Mouse (Mus musculus): ENCODE measurements around the gene Atxn1. TPM values are rescaled to one million over a fixed set of nuclear protein-coding genes. Genes with fewer than 3 reads are reported as not detected.

The Atxn1 gene
- polyA plus RNA-seq, 1 experiment from 2014 or later, result 6.3 TPM

DNA sequence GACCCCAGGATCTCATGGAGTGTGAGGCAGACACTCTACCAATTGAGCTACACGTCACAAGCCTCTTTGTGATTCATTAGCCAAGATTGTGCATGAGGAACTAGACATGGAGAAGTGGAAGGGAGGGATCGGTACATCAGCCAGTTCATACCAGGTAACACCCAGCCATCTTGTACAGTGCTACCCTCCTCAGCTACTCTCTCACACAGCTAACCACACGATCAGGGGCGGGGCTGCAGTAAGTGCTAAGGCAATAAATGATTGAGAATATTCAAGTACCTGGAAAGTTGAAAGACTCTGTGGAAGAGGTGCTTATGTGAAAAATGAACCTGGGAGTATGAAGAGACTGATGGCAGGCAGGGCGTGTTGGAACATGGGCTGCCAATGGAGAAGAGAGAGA lies 306.5 kb downstream of the Atxn1 start:
- Histone ChIP-seq H3K36me3 (no peaks in the 10 kb centered on the region), H3K27me3 (no peaks in the 10 kb centered on the region), H3K9me3 (replicated peaks) (no peaks in the 10 kb centered on the region), H3K4me3 (replicated peaks) (no peak overlapping the region), H3K4me2 (no peak overlapping the region), H3K9ac (no peak overlapping the region), H3K4me1 (no peaks in the 10 kb centered on the region), H3K27ac (no peak overlapping the region)
- ATAC-seq (replicated peaks; ENCODE audit: low FRiP score), result no peak
- 90% methylated on average over 5 of the region's 5 CpGs for WGBS

- no peak overlapping the region for H3K4me2 ChIP-seq
- H3K27ac ChIP-seq, result no peak overlapping the region
- H3K36me3 ChIP-seq, result no peaks in the 10 kb centered on the region
- H3K9ac ChIP-seq, result no peak overlapping the region
- no peaks in the 10 kb centered on the region for H3K27me3 ChIP-seq
- WGBS, result 96% methylated on average over 1 of the region's 1 CpGs
- no peaks in the 10 kb centered on the region for H3K9me3 ChIP-seq (replicated peaks)
- H3K4me3 ChIP-seq (replicated peaks), result no peak overlapping the region
- no peak for ATAC-seq (replicated peaks; ENCODE audit: low FRiP score)
- no peaks in the 10 kb centered on the region for H3K4me1 ChIP-seq
Measured at GRCm38 (mm10) chr13:45657176-45657575, 307.6 kb downstream of the Atxn1 start.

DNA sequence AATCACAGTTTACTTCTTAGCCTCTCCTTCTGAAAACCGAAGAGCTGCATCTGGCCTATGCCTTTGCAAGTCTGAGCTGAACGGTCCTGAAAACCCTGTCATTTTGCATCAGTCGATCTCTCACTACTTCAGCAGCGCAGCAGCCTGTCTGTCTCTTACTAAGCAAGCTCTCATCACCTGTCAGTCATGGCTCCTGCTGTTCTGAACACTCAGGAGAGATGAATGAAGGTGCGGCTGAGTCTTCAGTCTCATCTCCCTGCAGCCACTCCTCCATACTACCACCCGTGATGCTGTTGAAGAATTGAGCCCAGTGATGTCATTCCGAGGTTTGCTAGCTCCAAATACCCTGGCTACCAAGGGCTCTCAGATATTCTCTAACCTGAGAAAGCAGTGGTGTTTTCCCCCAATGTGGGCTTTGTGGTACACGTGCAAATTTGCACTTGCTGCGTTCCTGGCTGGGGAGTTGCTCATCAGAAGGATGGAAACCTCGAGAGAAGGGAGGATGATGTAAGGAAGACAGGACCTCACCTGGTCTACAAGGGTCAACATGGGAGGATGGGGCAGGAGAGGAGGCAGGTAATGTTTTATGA lies 313.1 kb downstream of the Atxn1 start:
- 79% methylated on average over 10 of the region's 10 CpGs for WGBS
- Histone ChIP-seq H3K9ac (no peak overlapping the region), H3K27me3 (no peaks in the 10 kb centered on the region), H3K4me3 (replicated peaks) (no peak overlapping the region), H3K36me3 (0 out of 2 replicates have a peak, but pooled peaks cover 4% of the 10 kb centered on the region), H3K27ac (no peak overlapping the region), H3K4me2 (no peak overlapping the region), H3K4me1 (no peaks in the 10 kb centered on the region), H3K9me3 (replicated peaks) (no peaks in the 10 kb centered on the region)
- ATAC-seq (replicated peaks; ENCODE audit: low FRiP score), result no peak

- ATAC-seq (replicated peaks; ENCODE audit: low FRiP score), result no peak
- no peaks in the 10 kb centered on the region for H3K4me1 ChIP-seq
- H3K9me3 ChIP-seq (replicated peaks), result no peaks in the 10 kb centered on the region
- 59% methylated on average over 4 of the region's 4 CpGs for WGBS
- no peak overlapping the region for H3K27ac ChIP-seq
- no peak overlapping the region for H3K9ac ChIP-seq
- H3K4me3 ChIP-seq (replicated peaks), result no peak overlapping the region
- no peaks in the 10 kb centered on the region for H3K27me3 ChIP-seq
- H3K4me2 ChIP-seq, result no peak overlapping the region
- 0 out of 2 replicates have a peak, but pooled peaks cover 4% of the 10 kb centered on the region for H3K36me3 ChIP-seq
Measured at GRCm38 (mm10) chr13:45649197-45649812, 315.5 kb downstream of the Atxn1 start.

GRCm38 (mm10) chr13:45643780-45644395 lies 320.9 kb downstream of the Atxn1 start:
- H3K36me3 ChIP-seq, result 0 out of 2 replicates have a peak, but pooled peaks cover 4% of the 10 kb centered on the region
- no peak overlapping the region for H3K4me2 ChIP-seq
- H3K9ac ChIP-seq, result no peak overlapping the region
- 59% methylated on average over 6 of the region's 6 CpGs for WGBS
- H3K27ac ChIP-seq, result no peak overlapping the region
- H3K4me1 ChIP-seq, result 0 out of 2 replicates have a peak, but pooled peaks cover 3% of the 10 kb centered on the region
- ATAC-seq (replicated peaks; ENCODE audit: low FRiP score), result no peak
- H3K27me3 ChIP-seq, result no peaks in the 10 kb centered on the region
- H3K4me3 ChIP-seq (replicated peaks), result no peak overlapping the region
- H3K9me3 ChIP-seq (replicated peaks), result no peaks in the 10 kb centered on the region

DNA sequence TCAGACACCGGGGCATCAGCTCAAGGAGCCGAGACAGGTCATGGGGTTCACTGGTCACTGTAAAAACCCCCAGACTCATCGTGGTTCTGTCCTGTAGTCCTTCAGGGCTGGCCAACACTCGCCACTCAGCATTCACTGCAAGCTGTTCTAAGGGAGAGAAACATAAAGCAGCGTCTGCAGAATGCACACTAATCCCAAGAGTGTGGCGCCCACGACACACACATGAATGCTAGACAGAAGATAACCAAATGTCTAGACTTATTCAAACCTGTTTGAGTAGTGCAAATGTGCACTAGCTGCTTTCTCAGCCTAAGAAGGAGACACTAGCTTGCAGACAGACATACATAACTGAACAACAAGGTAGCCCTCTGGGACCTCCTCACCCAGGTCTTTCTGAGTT lies 321.9 kb downstream of the Atxn1 start:
- no peak overlapping the region for H3K27ac ChIP-seq
- whole genome bisulfite sequencing, result 78% methylated on average over 7 of the region's 7 CpGs
- no peak for ATAC-seq (replicated peaks; ENCODE audit: low FRiP score)
- no peaks in the 10 kb centered on the region for H3K27me3 ChIP-seq
- no peak overlapping the region for H3K9ac ChIP-seq
- H3K9me3 ChIP-seq (replicated peaks), result no peaks in the 10 kb centered on the region
- no peak overlapping the region for H3K4me2 ChIP-seq
- H3K36me3 ChIP-seq, result 0 out of 2 replicates have a peak, but pooled peaks cover 4% of the 10 kb centered on the region
- H3K4me1 ChIP-seq, result 0 out of 2 replicates have a peak, but pooled peaks cover 3% of the 10 kb centered on the region
- H3K4me3 ChIP-seq (replicated peaks), result no peak overlapping the region

DNA sequence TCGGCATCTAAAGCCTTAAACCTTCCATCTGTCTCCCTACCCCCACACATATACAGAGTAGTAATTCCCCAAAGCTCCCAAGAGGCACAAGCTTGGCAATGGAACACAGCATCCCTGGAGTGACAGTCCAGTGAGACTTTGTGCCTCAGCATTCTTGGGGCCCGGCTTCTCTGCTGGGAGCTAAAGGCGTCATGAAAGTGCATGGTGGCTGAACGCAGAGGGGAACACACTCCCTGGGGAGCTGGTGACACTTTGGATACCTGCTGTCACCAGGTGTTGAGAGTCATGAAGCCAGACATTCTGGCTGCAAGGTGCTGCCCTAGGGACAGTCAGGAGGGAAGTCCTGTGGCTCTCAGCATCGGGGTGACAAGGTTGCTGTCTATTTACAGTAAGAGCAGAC lies 324.4 kb downstream of the Atxn1 start:
- no peak for ATAC-seq (replicated peaks; ENCODE audit: low FRiP score)
- 57% methylated on average over 5 of the region's 5 CpGs for WGBS
- Histone ChIP-seq H3K4me1 (0 out of 2 replicates have a peak, but pooled peaks cover 3% of the 10 kb centered on the region), H3K27ac (no peak overlapping the region), H3K4me3 (replicated peaks) (no peak overlapping the region), H3K9ac (no peak overlapping the region), H3K36me3 (no peaks in the 10 kb centered on the region), H3K27me3 (no peaks in the 10 kb centered on the region), H3K4me2 (no peak overlapping the region), H3K9me3 (replicated peaks) (no peaks in the 10 kb centered on the region)

GRCm38 (mm10) chr13:45638281-45638680 lies 326.5 kb downstream of the Atxn1 start:
- 93% methylated on average over 1 of the region's 1 CpGs for WGBS
- H3K27ac ChIP-seq, result no peak overlapping the region
- H3K4me2 ChIP-seq, result no peak overlapping the region
- H3K9me3 ChIP-seq (replicated peaks), result no peaks in the 10 kb centered on the region
- ATAC-seq (replicated peaks; ENCODE audit: low FRiP score), result no peak
- no peaks in the 10 kb centered on the region for H3K36me3 ChIP-seq
- H3K4me1 ChIP-seq, result no peaks in the 10 kb centered on the region
- no peak overlapping the region for H3K9ac ChIP-seq
- no peaks in the 10 kb centered on the region for H3K27me3 ChIP-seq
- H3K4me3 ChIP-seq (replicated peaks), result no peak overlapping the region

DNA sequence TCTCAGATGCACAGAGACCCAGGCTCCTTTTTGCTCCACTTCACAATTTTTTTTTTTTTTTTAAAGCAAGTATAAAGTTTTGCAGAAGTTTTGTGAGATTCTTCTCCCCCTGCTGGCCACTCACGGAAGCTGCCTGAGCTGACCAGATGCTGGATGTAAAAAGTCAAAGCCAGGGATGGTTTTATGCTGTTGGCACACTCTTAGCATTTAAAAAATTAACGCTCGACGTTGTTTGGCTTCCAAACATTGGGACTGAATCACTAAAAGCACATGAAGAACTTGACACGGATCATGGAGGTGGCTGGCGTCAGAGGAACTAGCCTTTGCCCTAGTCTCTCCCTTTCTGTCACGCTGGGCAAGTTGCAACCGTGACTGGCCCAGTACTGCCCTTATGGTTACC lies 327.5 kb downstream of the Atxn1 start:
- Histone ChIP-seq H3K36me3 (no peaks in the 10 kb centered on the region), H3K27ac (no peak overlapping the region), H3K27me3 (no peaks in the 10 kb centered on the region), H3K4me3 (replicated peaks) (no peak overlapping the region), H3K9ac (no peak overlapping the region), H3K4me1 (no peaks in the 10 kb centered on the region), H3K9me3 (replicated peaks) (no peaks in the 10 kb centered on the region), H3K4me2 (no peak overlapping the region)
- 42% methylated on average over 8 of the region's 8 CpGs for WGBS
- ATAC-seq (replicated peaks; ENCODE audit: low FRiP score), result no peak

DNA sequence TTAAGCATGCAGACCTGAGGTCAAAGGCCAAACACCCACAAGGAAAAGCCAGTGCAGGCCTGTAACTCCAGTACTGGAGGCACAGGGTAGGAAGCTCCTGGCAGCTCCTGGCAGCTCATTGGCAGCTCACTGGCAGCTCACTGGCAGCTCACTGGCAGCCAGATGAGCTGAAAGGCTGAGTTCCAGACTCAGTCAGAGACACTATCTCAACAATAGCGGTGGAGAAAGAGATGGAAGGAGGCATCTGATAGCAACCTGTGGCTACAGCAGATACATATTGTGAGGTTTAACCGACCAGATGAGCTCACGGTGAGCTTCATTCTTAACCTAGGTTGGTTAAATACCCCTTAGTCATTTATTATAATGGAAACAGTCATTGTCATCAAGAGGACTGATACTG lies 328.4 kb downstream of the Atxn1 start:
- no peaks in the 10 kb centered on the region for H3K36me3 ChIP-seq
- no peaks in the 10 kb centered on the region for H3K9me3 ChIP-seq (replicated peaks)
- no peak overlapping the region for H3K4me3 ChIP-seq (replicated peaks)
- no peaks in the 10 kb centered on the region for H3K4me1 ChIP-seq
- no peak for ATAC-seq (replicated peaks; ENCODE audit: low FRiP score)
- no peaks in the 10 kb centered on the region for H3K27me3 ChIP-seq
- WGBS, result 86% methylated on average over 3 of the region's 3 CpGs
- no peak overlapping the region for H3K4me2 ChIP-seq
- H3K9ac ChIP-seq, result no peak overlapping the region
- no peak overlapping the region for H3K27ac ChIP-seq

- Histone ChIP-seq H3K27me3 (no peaks in the 10 kb centered on the region), H3K9ac (no peak overlapping the region), H3K4me3 (replicated peaks) (no peak overlapping the region), H3K27ac (no peak overlapping the region), H3K4me1 (no peaks in the 10 kb centered on the region), H3K36me3 (no peaks in the 10 kb centered on the region), H3K4me2 (no peak overlapping the region), H3K9me3 (replicated peaks) (no peaks in the 10 kb centered on the region)
- ATAC-seq (replicated peaks; ENCODE audit: low FRiP score), result no peak
Measured at GRCm38 (mm10) chr13:45633918-45634317, 330.9 kb downstream of the Atxn1 start.

DNA sequence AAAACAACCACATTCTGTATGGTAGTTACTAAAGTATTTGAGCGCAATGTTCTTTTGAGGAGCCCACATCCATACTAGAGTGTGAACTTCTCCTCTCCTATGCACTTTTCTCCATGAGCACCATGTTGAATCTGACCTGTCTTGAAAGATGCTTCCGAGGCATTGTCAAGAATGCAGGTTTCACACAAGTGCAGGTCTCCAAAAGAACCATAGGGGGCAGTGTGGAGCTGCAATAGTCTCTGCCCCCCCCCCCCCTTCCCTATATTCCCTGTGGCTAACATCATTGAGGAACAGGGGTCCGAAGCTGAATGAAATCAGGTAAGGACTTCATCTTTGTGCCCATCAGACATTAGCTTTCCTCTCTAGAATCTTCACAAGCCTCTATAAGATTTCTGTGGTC lies 332.7 kb downstream of the Atxn1 start:
- no peak for ATAC-seq (replicated peaks; ENCODE audit: low FRiP score)
- Histone ChIP-seq H3K36me3 (no peaks in the 10 kb centered on the region), H3K27me3 (no peaks in the 10 kb centered on the region), H3K4me1 (no peaks in the 10 kb centered on the region), H3K4me3 (replicated peaks) (no peak overlapping the region), H3K27ac (no peak overlapping the region), H3K4me2 (no peak overlapping the region), H3K9ac (no peak overlapping the region), H3K9me3 (replicated peaks) (no peaks in the 10 kb centered on the region)
- WGBS, result 88% methylated on average over 3 of the region's 3 CpGs
